Mouse (Mus musculus): ENCODE measurements around the gene Mrgprf. TPM values are rescaled to one million over a fixed set of nuclear protein-coding genes. Genes with fewer than 3 reads are reported as not detected.
A peak's percentile ranks its signal among the peaks of the same experiment; 100 is the strongest.

Mrgprf gene
- 0.20 and 0.25 TPM in 2 replicates for polyA plus RNA-seq (2014; fragmentation: Nextera tagmentation; extraction: Ambion mirVana)

DNA sequence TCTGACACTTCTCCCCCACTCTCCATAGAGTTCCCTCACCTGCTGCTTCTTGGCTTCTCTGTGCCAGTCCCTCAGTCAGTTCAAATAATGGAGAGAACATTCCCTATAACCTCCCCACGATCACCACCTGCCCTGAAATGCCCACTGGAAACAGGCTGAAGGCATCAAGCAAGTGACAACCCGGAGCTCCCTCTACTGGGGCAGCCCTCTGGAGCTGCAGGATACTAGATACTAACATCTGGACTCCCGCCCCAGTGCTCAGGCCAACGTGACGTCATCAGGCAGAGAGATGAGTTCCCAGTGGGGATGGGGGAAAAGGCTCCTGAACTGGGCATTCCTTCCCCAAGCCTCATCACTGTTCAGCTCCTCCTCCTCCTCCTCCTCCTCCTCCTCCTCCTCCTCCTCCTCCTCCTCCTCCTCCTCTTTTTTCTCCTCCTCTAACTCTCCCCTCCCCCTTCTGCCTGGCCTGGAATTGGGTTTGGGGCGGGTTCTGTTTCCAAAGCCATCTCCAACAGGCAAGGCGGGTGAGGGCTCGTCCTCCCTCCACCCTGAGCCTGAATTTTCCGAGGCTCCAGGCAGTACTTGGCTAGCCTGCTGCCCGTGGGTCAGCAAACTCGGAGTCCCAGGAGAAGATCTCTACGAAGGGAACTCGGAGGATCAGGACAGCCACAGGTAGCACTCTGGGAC is at the start of gene Mrgprf:
Gene Mrgprf, plus strand, starts transcription at position 508 of the 687 bp plus-strand sequence.
- no peak for ATAC-seq (replicated peaks; ENCODE audit: low FRiP score)
- no peak within 1 kb of the TSS for H3K4me3 ChIP-seq (ENCODE audit: low read depth, low read length)
- no peaks in the 10 kb centered on the region for H3K27me3 ChIP-seq (ENCODE audit: control insufficient read depth, insufficient read depth, low read length)
- no peak for DNase-seq (ENCODE audit: low spot score)
- H3K9me3 ChIP-seq (ENCODE audit: control insufficient read depth, low read length), result no peaks in the 10 kb centered on the region
- no peaks in the 10 kb centered on the region for H3K36me3 ChIP-seq (ENCODE audit: control insufficient read depth, insufficient read depth, low read length)
- H3K4me1 ChIP-seq (replicated peaks; ENCODE audit: control insufficient read depth, insufficient read depth, low read length), result no peaks in the 10 kb centered on the region; the same call in 1 of the 2 replicates
- 34% methylated on average over 13 of the region's 13 CpGs for WGBS
- H3K9ac ChIP-seq (ENCODE audit: low read length), result no peak within 1 kb of the TSS
- H3K4me2 ChIP-seq (ENCODE audit: low read depth, low read length, severe bottlenecking), result no peak within 1 kb of the TSS
- H3K27ac ChIP-seq (ENCODE audit: low read depth, low read length), result no peak within 1 kb of the TSS

DNA sequence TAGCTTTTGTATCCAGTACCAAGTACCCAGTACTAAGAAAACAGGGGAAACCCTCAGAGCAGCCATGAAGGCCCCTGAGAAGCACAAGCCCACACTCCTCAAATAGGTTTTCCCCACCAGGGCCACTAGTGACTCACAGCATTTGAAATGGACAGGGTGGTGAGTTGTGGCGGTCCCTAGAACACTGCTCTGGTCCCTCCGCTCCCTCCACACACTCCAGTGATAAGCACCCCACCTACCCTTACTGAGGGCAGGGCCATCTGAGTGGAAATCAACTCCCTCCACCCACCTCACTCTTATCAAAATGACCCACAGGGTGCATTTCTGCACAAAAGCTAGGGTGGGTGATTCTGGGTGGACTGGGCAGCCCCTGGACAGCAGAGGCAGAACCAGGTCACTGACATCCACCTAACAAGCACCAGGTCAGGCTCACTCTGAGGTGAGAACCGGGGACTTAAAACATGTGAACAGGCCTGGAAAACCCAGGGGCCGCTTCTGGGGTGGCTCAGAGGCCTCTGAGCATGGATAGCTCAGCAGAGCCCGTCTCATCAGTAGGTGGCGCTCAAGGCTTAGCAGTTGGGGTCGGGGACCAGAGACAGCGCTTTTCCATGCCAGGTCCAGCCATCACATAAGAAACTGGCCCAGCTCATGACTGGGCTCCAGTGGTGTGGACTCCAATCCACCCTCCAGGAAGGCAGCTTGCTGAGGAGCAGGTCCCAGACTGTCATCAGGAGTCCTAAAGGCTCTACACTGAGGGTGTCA is 47.7 kb upstream of the Mrgprf start:
- no peak overlapping the region for H3K27ac ChIP-seq (ENCODE audit: low read depth, low read length)
- peak; percentile 76 for ATAC-seq (replicated peaks; ENCODE audit: low FRiP score)

DNA sequence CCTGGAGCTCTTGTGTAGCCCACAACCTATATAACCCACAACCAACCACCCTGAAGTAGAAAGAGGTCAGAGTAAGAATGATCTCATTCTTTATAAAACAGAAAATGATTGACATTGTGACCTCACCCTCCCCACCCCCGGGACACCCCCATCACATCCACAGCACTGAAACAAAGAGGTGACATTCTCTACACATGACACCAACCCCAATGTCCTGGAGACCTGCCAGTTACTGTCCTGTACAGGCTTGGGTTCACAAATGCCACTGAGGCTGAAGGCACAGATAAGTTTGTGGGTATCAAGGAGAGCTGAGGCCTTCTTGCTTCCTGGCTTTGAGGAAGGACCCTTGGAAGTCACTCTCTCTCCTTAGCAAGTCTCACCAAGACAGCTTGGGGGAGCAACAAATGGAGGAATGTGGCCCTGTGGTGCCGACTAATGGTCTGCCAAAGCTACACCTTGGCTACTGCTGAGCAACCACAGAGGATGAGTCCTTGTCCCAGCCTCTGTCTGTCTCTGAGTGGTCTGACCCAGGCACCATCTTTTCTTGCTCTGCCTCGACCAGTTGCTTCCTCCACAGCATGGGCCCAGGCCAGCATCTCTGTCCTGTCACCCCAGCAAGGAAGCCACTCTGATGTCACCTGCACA is 46.5 kb upstream of the Mrgprf start:
- Histone ChIP-seq H3K27me3 (ENCODE audit: control insufficient read depth, insufficient read depth, low read length) (no peaks in the 10 kb centered on the region), H3K9ac (ENCODE audit: low read length) (no peak overlapping the region), H3K4me3 (ENCODE audit: low read depth, low read length) (no peak overlapping the region), H3K27ac (ENCODE audit: low read depth, low read length) (no peak overlapping the region), H3K4me2 (ENCODE audit: low read depth, low read length, severe bottlenecking) (no peak overlapping the region), H3K9me3 (ENCODE audit: control insufficient read depth, low read length) (no peaks in the 10 kb centered on the region), H3K36me3 (ENCODE audit: control insufficient read depth, insufficient read depth, low read length) (no peaks in the 10 kb centered on the region), H3K4me1 (replicated peaks; ENCODE audit: control insufficient read depth, insufficient read depth, low read length) (no peaks in the 10 kb centered on the region)
- no peak for ATAC-seq (replicated peaks; ENCODE audit: low FRiP score)
- no peak for DNase-seq (ENCODE audit: low spot score)
- 70% methylated on average over 3 of the region's 3 CpGs for WGBS

More for the DNA sequence above, 47.7 kb upstream of the Mrgprf start:
- H3K36me3 ChIP-seq (ENCODE audit: control insufficient read depth, insufficient read depth, low read length), result no peaks in the 10 kb centered on the region
- no peaks in the 10 kb centered on the region for H3K4me1 ChIP-seq (replicated peaks; ENCODE audit: control insufficient read depth, insufficient read depth, low read length)
- DNase-seq (ENCODE audit: low spot score), result peak; percentile 89
- H3K9me3 ChIP-seq (ENCODE audit: control insufficient read depth, low read length), result no peaks in the 10 kb centered on the region
- no peak overlapping the region for H3K4me3 ChIP-seq (ENCODE audit: low read depth, low read length)
- no peak overlapping the region for H3K4me2 ChIP-seq (ENCODE audit: low read depth, low read length, severe bottlenecking)
- no peak overlapping the region; the same call in 1 of the 2 replicates for H3K9ac ChIP-seq (ENCODE audit: low read length)
- 27% methylated on average over 8 of the region's 8 CpGs for WGBS
- H3K27me3 ChIP-seq (ENCODE audit: control insufficient read depth, insufficient read depth, low read length), result no peaks in the 10 kb centered on the region

DNA sequence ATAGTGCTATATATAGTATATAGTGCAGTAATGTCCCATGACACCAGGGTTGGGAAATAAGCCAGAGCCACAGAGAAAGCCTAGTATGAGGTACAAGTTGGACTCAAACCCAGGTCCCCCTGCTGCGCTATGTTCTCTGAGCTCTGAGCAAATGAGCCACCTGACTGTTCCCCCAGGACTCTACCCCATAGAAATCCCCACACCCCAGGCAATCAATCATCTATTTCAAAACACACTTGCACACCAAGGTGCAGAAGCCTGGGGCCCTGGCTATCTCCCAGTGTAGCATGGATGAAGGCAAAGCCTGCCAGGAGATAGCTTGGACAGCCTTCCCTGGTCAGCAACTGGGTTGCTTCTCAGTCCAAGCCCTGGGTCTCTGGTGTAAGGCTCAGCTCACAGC is 44.5 kb upstream of the Mrgprf start:
- 94% methylated on average over 1 of the region's 1 CpGs for WGBS
- no peak overlapping the region for H3K27ac ChIP-seq (ENCODE audit: low read depth, low read length)
- no peaks in the 10 kb centered on the region for H3K27me3 ChIP-seq (ENCODE audit: control insufficient read depth, insufficient read depth, low read length)
- H3K4me2 ChIP-seq (ENCODE audit: low read depth, low read length, severe bottlenecking), result no peak overlapping the region
- ATAC-seq (replicated peaks; ENCODE audit: low FRiP score) (no peak), DNase-seq (ENCODE audit: low spot score) (no peak)
- no peaks in the 10 kb centered on the region for H3K9me3 ChIP-seq (ENCODE audit: control insufficient read depth, low read length)
- H3K9ac ChIP-seq (ENCODE audit: low read length), result no peak overlapping the region
- no peak overlapping the region for H3K4me3 ChIP-seq (ENCODE audit: low read depth, low read length)
- H3K4me1 ChIP-seq (replicated peaks; ENCODE audit: control insufficient read depth, insufficient read depth, low read length), result no peaks in the 10 kb centered on the region
- H3K36me3 ChIP-seq (ENCODE audit: control insufficient read depth, insufficient read depth, low read length), result no peaks in the 10 kb centered on the region

DNA sequence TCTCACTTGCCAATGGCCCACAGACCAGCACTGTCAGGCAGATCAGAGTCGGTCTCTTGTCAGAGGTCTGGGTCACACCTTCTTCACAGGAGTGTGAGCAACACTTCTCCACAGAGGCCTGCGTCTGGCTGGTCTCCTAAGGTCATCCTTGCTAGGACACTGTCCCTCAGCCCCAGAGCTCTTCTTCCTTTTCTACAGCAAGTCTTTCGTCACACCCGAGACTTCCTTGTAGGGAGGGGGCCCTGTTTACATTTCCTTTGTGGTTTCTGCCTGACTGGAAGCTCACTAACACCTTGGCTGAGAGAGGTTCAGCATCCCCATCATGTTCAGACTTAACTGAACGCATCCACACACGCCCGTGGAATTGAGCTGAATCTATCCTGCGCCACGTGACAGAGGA is 36.4 kb upstream of the Mrgprf start:
- Histone ChIP-seq H3K9me3 (ENCODE audit: control insufficient read depth, low read length) (no peaks in the 10 kb centered on the region), H3K4me3 (ENCODE audit: low read depth, low read length) (no peak overlapping the region), H3K36me3 (ENCODE audit: control insufficient read depth, insufficient read depth, low read length) (no peaks in the 10 kb centered on the region), H3K27ac (ENCODE audit: low read depth, low read length) (no peak overlapping the region), H3K4me1 (replicated peaks; ENCODE audit: control insufficient read depth, insufficient read depth, low read length) (no peaks in the 10 kb centered on the region), H3K9ac (ENCODE audit: low read length) (no peak overlapping the region), H3K27me3 (ENCODE audit: control insufficient read depth, insufficient read depth, low read length) (no peaks in the 10 kb centered on the region), H3K4me2 (ENCODE audit: low read depth, low read length, severe bottlenecking) (no peak overlapping the region)
- WGBS, result 90% methylated on average over 9 of the region's 9 CpGs
- ATAC-seq (replicated peaks; ENCODE audit: low FRiP score) (no peak), DNase-seq (ENCODE audit: low spot score) (no peak)

DNA sequence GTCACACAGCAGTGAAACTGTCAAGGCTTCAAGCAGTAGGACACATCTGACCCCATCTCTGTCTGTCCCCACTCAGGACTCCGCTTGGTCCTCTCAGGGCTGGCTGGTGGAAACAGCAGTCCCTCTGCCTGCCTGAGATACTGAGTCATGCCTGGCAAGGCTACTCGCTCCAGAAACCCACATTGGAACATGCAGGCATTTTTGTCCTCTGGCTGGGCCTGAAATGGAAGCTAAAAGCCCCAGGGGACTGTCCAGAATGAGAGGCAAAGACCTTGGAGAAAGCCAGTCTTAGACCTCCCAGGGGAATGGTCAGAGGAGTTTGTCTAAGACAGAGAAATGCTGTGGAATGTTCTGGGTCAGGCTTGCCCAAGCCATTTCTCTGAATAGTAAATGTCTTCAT is 34.6 kb upstream of the Mrgprf start:
- Histone ChIP-seq H3K4me2 (ENCODE audit: low read depth, low read length, severe bottlenecking) (no peak overlapping the region), H3K27ac (ENCODE audit: low read depth, low read length) (no peak overlapping the region), H3K36me3 (ENCODE audit: control insufficient read depth, insufficient read depth, low read length) (no peaks in the 10 kb centered on the region), H3K4me1 (replicated peaks; ENCODE audit: control insufficient read depth, insufficient read depth, low read length) (no peaks in the 10 kb centered on the region), H3K4me3 (ENCODE audit: low read depth, low read length) (no peak overlapping the region), H3K9me3 (ENCODE audit: control insufficient read depth, low read length) (no peaks in the 10 kb centered on the region), H3K27me3 (ENCODE audit: control insufficient read depth, insufficient read depth, low read length) (no peaks in the 10 kb centered on the region), H3K9ac (ENCODE audit: low read length) (no peak overlapping the region)
- ATAC-seq (replicated peaks; ENCODE audit: low FRiP score) (no peak), DNase-seq (ENCODE audit: low spot score) (no peak)
- WGBS, result 95% methylated on average over 2 of the region's 2 CpGs

DNA sequence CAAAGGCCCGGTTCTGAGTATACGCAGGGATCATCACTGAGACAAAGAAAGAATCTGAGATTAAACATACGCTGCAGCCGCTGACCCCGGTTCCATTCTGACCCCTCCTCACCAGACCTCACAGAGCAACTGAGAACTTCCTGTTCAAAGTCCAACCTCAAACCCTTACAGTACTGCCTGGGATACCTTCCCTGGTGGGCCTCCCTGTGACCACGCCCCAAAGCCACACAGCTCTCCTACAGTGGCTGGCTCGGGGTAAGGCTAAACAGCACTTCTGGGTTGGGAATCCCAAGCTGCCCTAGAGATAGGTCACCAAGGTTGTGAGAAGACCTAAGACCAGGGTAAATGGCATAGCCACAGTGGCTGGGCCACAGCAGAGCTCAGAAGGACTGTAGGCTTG is 31.7 kb upstream of the Mrgprf start:
- ATAC-seq (replicated peaks; ENCODE audit: low FRiP score), result no peak
- Histone ChIP-seq H3K4me2 (ENCODE audit: low read depth, low read length, severe bottlenecking) (no peak overlapping the region), H3K9me3 (ENCODE audit: control insufficient read depth, low read length) (no peaks in the 10 kb centered on the region), H3K27me3 (ENCODE audit: control insufficient read depth, insufficient read depth, low read length) (no peaks in the 10 kb centered on the region), H3K27ac (ENCODE audit: low read depth, low read length) (no peak overlapping the region), H3K4me1 (replicated peaks; ENCODE audit: control insufficient read depth, insufficient read depth, low read length) (no peaks in the 10 kb centered on the region), H3K4me3 (ENCODE audit: low read depth, low read length) (no peak overlapping the region), H3K36me3 (ENCODE audit: control insufficient read depth, insufficient read depth, low read length) (no peaks in the 10 kb centered on the region; the same call in none of the 2 replicates), H3K9ac (ENCODE audit: low read length) (no peak overlapping the region)
- DNase-seq (ENCODE audit: low spot score), result no peak
- 91% methylated on average over 7 of the region's 7 CpGs for WGBS

DNA sequence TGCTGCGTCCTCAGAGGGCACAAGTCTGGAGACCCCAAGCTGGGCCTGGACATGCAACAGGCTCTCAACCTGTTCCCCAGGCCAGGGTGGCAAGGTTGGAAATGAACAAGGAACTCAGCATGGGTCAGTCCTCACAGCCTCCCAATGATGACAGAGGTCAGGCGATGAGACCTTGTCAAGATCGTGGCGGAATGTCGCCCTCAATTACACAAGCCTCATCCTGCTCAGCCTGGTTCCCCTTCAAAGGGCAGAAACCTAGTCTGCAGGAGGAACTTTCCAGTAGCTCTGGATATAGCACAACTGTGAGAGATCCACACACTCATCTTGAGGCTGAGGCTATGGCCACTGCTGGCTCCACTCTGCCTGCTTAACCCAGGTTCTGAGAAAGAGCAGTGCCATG is 29.7 kb upstream of the Mrgprf start:
- no peaks in the 10 kb centered on the region for H3K9me3 ChIP-seq (ENCODE audit: control insufficient read depth, low read length)
- H3K4me3 ChIP-seq (ENCODE audit: low read depth, low read length), result no peak overlapping the region
- no peak overlapping the region for H3K27ac ChIP-seq (ENCODE audit: low read depth, low read length)
- H3K4me2 ChIP-seq (ENCODE audit: low read depth, low read length, severe bottlenecking), result no peak overlapping the region
- ATAC-seq (replicated peaks; ENCODE audit: low FRiP score) (no peak), DNase-seq (ENCODE audit: low spot score) (no peak)
- H3K4me1 ChIP-seq (replicated peaks; ENCODE audit: control insufficient read depth, insufficient read depth, low read length), result no peaks in the 10 kb centered on the region
- no peaks in the 10 kb centered on the region for H3K27me3 ChIP-seq (ENCODE audit: control insufficient read depth, insufficient read depth, low read length)
- WGBS, result 94% methylated on average over 5 of the region's 5 CpGs
- no peaks in the 10 kb centered on the region; the same call in none of the 2 replicates for H3K36me3 ChIP-seq (ENCODE audit: control insufficient read depth, insufficient read depth, low read length)
- no peak overlapping the region for H3K9ac ChIP-seq (ENCODE audit: low read length)

Measured in forebrain, embryonic 11.5 days (tissue).